Mouse (Mus musculus): ENCODE measurements around the gene Hexb. TPM values are rescaled to one million over a fixed set of nuclear protein-coding genes. Genes with fewer than 3 reads are reported as not detected.

Hexb gene
- 100 to 1,000 TPM; 111 to 112 TPM for total RNA-seq (2021)
- long read RNA-seq, experiment 1, transcript Hexb-201 (14 exons, 1,905 nt), result major isoform, 201 of 216 reads
- long read RNA-seq, experiment 1, partial matches to known transcripts, result 2 of 216 reads
- long read RNA-seq, experiment 1, other reads (novel, unspliced or antisense), result 13 of 216 reads
- long read RNA-seq, experiment 2, transcript Hexb-201 (14 exons, 1,905 nt), result major isoform, 242 of 256 reads
- long read RNA-seq, experiment 2, partial matches to known transcripts, result 6 of 256 reads
- long read RNA-seq, experiment 2, other reads (novel, unspliced or antisense), result 8 of 256 reads

DNA sequence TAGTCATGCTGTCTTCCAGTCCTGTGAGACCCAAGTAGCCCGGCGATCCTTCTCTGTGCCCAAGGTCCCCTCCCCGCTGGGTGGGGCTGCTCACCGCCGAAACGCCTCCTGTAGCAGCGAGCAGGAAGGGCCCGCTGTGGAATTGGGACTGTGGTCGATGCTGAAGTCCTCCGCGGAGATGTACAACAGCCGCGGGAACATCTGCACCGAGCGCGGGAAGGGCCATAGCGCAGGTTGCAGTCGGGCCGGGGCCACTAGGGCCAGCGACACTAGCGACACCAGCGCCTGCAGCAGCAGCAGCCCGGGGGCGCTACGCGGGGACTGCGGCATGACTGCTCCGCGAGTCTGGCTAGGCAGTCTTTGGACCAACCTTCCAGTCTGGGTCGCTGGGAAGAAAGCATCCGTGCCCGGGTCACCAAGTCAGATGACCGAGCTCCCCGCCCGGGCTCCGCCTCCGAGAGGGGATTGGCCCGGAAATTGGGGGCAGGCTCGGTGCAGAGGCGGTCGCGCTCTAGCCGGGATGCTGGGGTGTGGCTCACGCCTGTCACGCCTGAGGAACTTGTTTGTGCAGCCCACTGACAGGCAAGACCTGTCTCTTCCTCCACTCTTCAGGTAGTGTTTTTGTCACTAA is at the start of gene Hexb:
TSS of gene Hexb (minus strand) at position 426 of the 631 bp plus-strand sequence.
- peak; percentile 84 to 88 for DNase-seq (ENCODE audit: low spot score in 2 of 2)

DNA sequence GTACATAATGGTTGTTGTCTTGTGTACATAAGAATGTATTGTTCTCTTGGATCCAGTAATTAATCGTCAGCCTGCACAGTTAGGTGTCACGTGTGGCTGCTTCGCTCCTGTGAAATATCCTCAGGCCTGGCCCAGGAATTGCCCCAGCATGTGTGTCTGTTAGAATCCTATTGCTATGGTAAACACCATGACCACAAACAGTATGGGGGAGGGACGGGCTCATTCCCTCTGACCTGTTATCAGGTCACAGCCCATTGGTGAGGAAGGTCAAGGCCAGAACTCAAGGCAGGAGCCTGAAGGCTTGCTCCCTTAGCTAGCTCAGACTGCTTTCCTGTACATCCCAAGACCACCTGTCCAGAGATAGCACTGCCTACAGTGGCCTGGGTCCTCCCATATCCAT is 49.6 kb upstream of the Hexb start:
- DNase-seq (ENCODE audit: low spot score in 2 of 2), result peak in 1 of 2 experiments; percentile 17

DNA sequence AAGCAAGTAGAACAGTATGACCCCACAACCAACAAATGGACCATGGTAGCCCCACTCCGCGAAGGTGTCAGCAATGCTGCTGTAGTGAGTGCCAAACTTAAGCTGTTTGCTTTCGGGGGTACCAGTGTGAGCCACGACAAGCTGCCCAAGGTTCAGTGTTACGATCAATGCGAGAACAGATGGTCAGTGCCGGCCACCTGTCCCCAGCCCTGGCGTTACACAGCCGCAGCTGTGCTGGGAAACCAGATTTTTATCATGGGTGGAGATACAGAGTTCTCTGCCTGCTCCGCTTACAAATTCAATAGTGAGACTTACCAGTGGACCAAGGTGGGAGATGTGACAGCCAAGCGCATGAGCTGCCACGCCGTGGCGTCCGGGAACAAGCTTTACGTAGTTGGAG is 48.1 kb upstream of the Hexb start:
- DNase-seq (ENCODE audit: low spot score in 2 of 2), result peak in 1 of 2 experiments; percentile 22

DNA sequence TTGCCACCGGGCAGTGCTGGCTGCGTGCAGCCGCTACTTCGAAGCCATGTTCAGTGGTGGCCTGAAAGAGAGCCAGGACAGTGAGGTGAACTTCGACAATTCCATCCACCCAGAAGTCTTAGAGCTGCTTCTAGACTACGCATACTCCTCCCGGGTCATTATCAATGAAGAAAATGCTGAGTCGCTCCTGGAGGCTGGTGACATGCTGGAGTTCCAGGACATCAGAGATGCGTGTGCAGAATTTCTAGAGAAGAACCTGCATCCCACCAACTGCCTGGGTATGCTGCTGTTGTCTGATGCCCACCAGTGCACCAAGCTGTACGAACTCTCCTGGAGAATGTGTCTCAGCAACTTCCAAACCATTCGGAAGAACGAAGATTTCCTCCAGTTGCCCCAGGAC is 47.0 kb upstream of the Hexb start:
- peak in 1 of 2 experiments; percentile 13 for DNase-seq (ENCODE audit: low spot score in 2 of 2)

DNA sequence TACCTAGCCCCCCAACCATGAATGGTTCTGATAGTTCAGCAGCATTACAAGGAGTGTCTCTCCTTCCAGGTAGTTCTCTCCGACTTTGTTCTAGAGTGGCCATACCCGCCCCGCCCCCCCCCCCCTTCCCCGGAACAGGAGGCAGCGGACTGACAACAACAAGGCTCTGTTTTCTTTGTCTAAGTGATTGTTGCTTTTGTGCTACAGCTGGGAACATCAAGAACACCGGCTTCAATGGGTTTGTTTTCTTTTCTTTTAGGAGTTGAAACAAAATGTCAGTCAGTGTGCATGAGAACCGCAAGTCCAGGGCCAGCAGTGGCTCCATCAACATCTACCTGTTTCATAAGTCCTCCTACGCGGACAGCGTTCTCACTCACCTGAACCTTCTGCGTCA is 46.6 kb upstream of the Hexb start:
- DNase-seq (ENCODE audit: low spot score in 2 of 2), result no peak

DNA sequence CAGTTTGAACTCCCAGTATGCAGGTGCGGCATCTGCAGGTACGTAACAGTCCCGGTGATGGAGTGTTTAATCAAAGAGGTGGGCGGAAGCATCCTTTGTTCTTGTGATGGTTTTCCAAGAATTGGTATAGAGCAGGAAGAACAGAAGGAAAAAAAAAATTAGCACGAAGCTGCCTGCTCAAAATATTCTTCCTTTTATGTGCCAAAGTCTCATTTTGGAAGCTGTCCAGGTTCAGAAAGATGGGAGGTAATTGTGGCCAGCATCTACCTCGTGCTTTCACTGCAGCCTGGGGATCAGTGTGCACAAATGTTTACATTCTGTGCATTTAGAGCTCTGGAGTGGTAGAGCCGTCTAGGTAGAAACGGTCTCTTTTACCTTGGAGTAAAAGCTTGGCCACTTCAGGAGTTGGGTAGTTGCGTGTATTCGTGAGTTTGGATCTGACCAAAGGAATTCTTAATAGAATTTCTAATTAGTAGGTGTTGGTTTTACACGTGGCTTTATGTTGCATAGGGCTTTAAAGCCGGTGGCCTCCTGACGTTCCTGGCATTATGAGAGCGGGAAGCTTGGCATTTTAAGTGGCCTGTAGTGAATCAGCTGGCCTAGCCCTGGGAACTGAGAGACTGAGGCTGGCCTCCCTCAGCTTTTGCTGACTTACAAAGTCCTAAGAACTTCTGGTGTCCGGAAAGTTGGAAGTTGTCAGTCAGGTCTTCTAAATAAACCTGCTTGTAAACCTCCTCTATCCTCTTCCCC is 46.0 kb upstream of the Hexb start:
- peak in 1 of 2 experiments; percentile 31 for DNase-seq (ENCODE audit: low spot score in 2 of 2)

DNA sequence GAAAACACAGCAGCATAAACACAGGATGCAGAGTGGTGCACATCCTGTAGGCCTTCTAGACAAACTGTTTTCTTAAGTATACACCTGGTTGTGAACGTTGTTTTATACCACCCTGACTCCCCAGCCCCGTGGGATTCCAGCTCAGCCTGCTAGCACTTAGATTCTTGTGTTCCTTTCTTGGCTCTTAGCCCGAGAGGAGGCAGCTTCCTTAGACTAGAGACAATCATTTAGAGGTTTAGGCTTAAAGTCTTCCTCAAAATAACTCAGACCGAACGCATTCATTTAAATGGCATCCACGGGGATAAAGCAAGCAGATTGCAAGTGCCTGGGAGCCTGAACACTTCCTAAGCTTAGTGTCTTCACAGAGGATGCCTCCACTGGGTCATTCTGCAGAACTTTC is 44.6 kb upstream of the Hexb start:
- peak; percentile 42 to 54 for DNase-seq (ENCODE audit: low spot score in 2 of 2)

DNA sequence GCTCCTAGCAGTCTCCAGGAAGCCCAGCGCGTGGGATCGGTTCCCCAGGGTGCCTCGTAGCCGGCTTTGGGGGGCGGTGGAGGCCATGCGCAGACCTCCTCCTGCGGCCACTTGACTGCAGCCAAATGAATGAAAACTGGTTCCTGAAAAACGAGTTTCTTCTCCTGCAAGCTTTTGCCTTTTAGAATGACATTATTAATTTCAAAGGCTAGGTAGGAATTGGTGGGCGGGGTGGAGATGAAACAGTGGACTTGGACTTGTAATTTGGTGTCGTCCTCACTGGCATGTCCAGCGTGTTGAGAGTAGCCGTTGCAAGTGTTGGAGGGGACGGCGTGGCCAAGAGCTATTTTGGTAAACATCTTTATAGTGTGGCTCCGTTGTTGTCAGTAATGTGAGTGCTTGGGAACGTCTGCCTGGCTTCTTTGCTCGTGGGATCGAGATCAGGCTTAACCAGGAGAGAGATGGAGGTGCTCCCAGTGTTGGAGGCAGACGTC is 43.7 kb upstream of the Hexb start:
- DNase-seq (ENCODE audit: low spot score in 2 of 2), result no peak

DNA sequence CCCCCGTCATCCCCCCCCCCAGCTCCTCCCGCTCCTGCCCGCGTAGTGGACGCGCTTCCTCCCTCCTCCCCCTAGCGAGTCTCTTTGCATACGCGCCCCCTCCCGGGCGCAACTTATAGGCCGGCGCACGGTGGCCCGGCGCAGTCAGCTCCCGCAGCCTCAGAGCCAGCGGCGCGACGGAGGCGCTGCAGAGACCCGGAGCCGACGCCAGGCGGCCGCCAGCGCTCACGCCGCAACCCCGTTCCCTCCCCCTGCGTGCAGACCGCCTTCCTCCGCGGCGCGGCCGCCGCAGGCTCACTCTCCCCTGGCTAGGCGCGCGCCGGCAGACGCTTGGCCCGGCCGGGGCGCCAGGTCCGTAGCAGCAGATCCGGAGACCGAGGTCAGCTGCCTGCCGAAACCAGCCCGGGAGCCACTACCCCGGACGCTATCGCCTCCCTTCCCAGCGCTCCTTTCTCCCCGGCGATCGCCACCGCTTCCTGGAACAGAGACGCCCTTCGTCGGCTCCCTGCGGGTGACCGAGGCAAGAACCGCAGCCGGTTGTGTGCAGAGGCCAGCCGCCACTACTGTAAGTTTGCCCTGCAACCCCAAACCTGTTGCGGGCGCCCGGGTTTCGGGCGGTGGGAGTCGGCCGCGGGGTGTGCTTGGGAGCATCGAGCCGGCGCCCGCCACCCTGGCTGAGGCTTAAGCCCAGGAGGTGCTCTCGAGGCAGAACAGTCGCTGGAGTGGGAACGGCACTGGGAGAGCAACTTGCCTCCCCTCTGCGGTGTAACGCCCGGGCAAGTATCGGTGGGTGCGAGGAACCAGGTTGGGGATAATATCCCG is 43.0 kb upstream of the Hexb start, which contains the start of gene Enc1:
TSS of gene Enc1 (plus strand) at position 141 of the 822 bp plus-strand sequence.
- peak in 1 of 2 experiments; percentile 93 for DNase-seq (ENCODE audit: low spot score in 2 of 2)

DNA sequence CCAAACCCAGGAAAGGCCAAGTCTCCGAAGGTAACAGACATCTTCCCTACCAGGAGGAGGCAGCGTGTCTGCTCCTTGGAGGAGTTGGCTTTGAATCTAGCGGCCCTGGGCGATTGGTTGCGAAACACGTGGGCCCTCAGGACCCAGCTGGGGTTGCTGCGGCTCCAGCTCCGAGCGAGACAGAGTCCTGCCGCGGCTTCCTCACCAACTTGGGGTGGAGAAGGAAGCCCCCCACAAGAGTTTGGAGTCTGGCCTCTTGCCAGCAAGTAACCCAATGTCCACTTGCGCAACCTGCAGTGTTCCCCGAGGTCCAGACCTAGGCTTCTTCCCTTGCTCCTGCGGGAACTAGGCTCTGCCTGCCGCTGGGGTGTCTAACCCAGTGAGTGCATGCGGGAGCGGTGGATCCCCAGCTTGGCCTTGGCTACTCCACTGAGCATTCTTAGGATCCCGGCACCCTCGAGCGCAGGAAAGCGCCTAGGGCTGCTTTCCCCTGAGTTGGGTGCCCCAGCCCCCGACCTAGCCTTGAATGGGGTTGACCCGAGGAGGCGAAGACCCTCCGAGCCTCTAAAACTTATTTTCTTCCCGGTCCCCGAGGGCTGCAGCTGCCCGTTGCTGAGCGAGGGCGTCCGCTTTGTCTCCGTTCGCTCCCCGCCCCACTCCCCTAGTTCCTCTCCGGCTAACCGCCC is 42.3 kb upstream of the Hexb start:
- peak; percentile 73 to 87 for DNase-seq (ENCODE audit: low spot score in 2 of 2)

DNA sequence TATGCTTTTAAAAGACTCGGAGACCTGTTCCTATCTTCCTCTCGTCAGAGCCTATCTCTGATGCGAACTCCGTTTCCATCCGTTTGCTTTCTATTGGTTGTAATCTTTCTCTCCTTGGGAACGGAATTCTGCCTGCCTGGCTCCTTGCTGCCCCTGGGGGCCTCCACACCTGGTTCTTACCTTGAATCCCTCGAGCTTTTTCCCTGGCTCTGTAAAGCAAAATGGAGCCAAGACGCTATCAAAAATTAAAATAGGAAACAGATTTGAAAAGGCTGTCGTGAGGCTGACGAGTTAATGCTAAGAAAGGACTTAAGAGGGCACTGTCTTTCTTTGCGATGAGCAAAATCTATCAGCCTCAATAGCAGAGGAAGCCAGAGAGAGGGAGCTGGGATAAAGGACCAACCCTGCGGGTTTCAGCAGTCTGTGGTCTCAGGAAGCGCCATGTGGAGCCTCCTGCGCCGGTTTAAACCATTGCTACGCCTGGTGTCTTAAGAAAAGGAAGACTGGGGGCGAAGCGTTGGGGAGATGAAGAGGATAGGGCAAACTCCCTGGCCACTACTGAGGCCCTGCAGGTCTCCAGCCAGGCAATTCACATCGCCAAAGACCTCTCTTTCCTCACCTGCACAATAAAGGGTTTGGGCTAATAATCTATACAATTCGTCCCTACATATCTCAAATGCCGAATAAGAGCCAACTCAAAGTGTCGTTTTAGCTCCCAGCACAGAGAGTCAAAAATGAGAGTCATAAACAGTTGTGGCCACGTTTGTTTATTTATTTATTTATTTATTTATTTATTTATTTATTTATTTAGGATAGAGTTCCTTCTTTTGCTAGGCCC is 41.4 kb upstream of the Hexb start:
- peak; percentile 62 to 83 for DNase-seq (ENCODE audit: low spot score in 2 of 2)

DNA sequence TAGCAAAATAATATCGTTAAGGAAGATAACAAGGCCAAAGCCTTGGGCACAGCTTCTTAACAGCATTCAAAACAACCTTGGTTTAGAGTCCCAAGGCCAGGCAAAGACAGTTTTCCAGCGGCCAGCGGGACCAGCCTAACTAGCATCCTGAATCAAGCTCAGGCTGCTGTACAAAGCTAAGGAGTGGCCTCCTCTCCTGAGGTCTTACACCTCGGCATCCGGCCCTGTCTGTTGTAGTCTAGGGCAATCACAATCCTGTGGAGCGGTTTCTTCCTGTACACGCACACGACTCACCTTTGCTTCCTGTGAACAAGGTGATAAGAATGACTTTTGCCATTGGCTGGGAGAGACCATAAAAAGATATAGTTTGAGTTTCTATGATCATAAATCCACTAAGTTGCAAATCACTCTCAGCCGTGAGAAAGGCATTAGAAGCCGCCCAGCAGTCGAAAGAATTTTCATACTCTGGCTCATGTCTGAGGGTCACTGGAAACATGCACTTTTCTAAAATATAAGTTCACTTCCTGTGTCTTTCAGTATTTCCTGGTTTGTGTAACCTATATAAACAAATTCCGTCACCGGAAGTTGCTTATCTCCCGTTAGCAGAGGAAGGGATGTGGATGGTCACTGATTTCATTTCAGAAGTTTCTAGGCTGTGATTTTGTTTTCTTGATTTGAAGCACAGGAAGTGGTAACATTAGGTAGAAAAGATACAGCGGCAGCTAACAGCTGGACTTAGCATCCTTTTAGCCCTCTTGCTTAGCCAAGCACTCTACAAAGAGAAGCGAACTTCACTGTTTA is 40.2 kb upstream of the Hexb start:
- DNase-seq (ENCODE audit: low spot score in 2 of 2), result no peak

DNA sequence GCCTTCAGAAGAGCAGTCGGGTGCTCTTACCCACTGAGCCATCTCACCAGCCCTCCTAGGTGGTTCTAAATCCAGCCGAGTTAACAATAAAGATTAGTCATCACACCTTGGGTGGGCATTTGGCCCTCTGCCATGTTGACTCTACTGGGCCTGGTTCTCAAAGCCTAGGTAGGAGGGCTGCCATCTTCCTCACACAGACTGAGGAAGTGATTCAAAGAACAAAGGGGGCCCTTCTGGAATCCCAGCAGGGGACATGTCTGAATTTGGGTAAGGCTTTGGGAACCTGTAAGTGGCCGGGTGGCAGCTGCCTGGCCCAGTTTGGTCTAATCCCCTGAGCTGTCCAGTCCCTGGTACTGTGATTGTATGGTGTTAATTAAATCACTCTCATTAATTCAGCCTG is 39.5 kb upstream of the Hexb start:
- DNase-seq (ENCODE audit: low spot score in 2 of 2), result no peak

DNA sequence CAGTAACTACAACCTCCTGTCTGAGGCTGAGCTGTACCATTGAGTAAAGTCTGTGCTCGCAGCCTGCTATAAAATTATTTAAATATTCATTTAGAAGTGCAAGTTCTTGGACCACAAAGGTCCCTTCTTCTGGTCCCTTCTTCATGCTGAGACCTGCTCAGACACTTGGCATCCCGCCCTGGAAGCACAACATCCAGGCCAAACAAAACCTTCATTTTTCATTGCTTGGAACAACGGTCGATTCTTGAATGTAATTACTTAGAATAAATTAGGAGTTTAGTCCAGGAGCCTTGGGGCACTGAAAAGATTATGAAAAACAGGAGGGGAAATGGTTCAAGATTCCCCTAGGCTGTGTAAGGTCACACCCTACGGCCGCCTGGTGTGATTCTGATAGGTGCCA is 37.8 kb upstream of the Hexb start:
- DNase-seq (ENCODE audit: low spot score in 2 of 2), result no peak

DNA sequence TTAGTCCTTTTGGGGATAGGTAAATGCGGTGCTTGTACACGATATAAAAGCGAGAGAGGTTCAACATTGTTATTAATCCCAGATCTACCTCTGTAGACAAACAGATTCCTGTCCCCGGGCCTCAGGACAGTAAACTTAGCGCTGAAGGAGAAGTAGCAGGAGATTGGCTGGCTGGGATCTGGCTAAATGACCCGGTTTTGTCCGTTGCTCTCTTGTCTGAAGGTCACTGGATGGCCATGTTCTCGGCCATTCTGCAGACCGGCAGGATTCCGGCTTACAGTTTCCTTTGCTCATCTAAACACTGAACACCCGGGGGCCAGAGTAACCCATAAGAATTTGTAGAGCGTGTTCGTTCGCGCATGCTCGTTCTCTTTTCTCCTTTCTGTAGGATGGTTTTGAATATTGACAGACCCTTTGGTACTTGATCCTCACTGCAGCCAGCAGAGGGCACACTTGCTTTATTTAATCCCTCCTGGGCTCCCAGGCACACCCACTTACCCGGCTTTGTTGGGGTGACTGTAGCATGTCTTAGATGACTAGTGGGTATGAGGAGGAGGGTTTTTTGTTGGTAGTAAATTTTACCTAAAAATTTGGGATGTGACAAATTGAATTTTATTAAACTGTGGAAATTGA is 36.7 kb upstream of the Hexb start:
- DNase-seq (ENCODE audit: low spot score in 2 of 2), result peak; percentile 85 to 92

DNA sequence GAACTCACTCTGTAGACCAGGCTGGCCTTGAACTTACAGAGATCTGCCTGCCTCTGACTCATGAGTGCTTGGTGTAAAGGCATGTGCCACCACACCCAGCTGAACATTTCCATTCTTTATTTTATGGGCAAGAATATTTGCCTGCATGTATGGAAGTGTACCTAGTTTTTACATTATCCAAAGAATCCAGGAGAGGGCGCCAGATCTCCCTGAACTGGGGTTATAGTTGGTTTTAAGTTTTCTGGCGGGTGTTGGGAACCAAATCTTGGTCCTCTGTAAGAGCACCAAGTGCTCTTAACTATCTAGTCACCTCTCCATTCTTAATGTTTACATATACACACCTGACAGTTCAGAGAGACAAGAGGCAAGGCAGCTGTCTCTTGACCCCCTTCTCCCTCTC is 34.9 kb upstream of the Hexb start:
- DNase-seq (ENCODE audit: low spot score in 2 of 2), result no peak

DNA sequence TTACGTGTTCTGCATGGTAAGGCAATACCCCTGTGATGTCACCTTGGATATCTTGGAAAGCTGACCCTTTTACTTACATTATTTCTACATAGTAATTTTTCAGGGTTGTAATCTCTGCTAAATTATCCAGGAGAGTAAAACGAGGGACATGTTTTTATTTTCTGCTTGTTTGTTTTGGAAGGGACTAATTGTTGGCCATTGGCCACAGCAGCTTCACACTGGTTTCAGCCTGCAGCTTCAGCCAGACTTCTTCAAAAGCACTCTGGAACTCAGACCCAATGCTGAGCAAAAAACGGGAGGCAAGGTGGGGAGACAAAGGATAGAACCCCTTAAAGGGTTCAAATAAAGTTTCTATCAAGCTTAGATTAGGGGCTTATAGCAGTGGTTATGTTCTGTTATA is 31.9 kb upstream of the Hexb start:
- no peak for DNase-seq (ENCODE audit: low spot score in 2 of 2)

DNA sequence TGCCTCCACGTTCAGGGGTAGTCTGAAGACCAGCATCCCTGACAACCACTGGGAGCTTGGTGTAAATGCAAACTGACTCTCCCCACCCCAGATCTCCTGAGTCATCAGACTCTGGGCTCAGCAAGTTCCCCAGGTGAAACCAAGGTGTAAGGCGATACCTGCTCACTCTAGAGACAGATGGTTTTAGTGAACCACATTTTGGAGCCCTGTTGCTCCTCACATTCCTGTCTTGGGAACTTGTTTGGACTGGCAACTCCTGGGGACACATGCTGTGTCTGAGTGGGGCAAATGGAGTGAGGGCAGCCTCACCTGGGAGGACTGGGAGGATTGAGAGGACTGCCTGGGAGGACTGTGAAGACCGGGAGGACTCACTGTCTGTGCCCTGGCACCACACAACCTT is 29.6 kb upstream of the Hexb start:
- DNase-seq (ENCODE audit: low spot score in 2 of 2), result no peak

Measured in layer of hippocampus, postnatal 14 days (tissue).